Mouse (Mus musculus) heart, postnatal 10 days (tissue): ENCODE measurements around the gene Cfap73. TPM values are rescaled to one million over a fixed set of nuclear protein-coding genes. Genes with fewer than 3 reads are reported as not detected.

ENCODE experiments used
- DNase-seq, 2 experiments: peaks; one replicate each; pipeline ENCODE4 v3.0.0; 2021
- intact Hi-C: fragments of 180-260 bp; cut with DNase I; formaldehyde crosslinking; loops from one replicate; pipeline ENCODE4 v1.15.1; 2025
- total RNA-seq, 2 experiments: library from RNA; stranded (reverse); gene quantifications; 2 replicates each; pipeline ENCODE4 v1.2.3; 2021

The Cfap73 gene
- total RNA-seq, 2 experiments from 2014 or later = not detected

DNA sequence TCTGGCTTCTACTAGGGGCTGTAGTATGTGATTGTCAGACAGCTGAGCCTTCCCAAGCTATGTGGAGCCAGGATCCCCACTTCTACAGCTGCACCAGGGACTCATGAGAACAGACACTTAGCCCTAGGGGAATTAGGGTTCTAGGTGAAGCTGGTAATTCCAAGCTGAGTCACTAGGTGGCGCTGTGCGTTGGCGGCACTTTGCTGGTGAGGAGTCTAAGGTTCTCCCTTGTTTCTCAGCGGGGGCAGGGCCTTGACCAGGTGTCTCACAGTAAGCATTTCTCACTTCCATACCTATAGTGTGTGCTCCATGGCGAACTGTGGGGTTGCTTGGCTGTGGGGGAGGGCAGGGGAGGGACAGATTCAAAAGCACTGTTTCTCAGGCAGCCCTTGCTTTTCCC lies 14.8 kb downstream of the Cfap73 start:
- peak in 1 of 2 experiments; percentile 64 for DNase-seq

GRCm38 (mm10) chr5:120618778-120619177 lies 15.3 kb downstream of the Cfap73 start:
- no peak for DNase-seq
- intact Hi-C loops = no loop called here

More for the DNA sequence above, 14.8 kb downstream of the Cfap73 start:
- intact Hi-C loops = no loop called here

- no peak for DNase-seq
- intact Hi-C loops = no loop called here
These were observed 18.1 kb downstream of the Cfap73 start for GRCm38 (mm10) chr5:120615903-120616302.

- peak; percentile 100 for DNase-seq
- intact Hi-C loops = no loop called here
These were observed 21.0 kb downstream of the Cfap73 start for GRCm38 (mm10) chr5:120612822-120613604.

DNA sequence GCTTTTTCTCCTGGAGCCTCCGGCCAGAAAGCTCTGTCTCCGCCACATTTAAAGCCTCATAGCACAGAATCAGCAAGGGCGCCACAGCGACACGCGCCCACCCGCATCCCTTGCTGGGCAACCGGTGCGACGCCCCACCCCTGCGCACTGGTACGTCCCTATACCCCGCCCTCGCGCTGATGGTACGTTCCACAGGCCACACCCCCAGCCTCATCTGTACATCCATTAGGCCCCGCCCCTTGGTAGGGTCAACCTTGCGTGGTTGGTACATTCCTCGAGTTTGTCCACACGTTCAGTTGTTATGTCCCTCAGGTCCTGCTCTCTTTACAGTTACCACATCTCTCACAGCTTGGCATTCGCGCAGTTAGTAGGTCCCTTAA lies 21.6 kb downstream of the Cfap73 start, which contains the start of the genes Rita1 and Ddx54:
Gene Rita1 (minus strand): TSS at position 148 of the 380 bp plus-strand sequence.
Gene Ddx54 (plus strand): TSS at position 298 of the 380 bp plus-strand sequence.
- intact Hi-C loops = no loop called here
- peak; percentile 98 for DNase-seq

DNA sequence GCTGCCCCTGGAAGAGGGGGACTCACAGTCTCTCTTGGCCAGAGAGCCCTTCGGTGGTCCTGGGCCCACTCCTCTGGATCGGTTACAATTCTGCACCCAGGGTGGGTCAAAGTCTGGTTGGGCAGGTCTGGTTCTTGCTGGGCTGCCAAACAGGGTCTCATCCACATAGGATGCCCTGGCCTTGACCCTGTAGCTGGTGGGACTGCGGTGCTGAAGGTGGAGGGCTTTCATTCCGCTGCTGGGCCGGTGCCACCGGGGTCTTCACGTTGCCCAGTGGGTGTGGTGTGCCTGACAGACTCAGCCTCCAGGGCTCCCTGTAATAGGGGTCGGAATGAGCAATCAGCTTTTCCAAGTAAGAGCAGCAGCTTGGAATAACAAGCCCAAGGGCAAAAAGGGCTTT lies 22.6 kb downstream of the Cfap73 start:
- intact Hi-C loops = no loop called here
- no peak for DNase-seq

- no peak for DNase-seq
- intact Hi-C loops = no loop called here
These were observed 23.1 kb downstream of the Cfap73 start for GRCm38 (mm10) chr5:120610906-120611305.

DNA sequence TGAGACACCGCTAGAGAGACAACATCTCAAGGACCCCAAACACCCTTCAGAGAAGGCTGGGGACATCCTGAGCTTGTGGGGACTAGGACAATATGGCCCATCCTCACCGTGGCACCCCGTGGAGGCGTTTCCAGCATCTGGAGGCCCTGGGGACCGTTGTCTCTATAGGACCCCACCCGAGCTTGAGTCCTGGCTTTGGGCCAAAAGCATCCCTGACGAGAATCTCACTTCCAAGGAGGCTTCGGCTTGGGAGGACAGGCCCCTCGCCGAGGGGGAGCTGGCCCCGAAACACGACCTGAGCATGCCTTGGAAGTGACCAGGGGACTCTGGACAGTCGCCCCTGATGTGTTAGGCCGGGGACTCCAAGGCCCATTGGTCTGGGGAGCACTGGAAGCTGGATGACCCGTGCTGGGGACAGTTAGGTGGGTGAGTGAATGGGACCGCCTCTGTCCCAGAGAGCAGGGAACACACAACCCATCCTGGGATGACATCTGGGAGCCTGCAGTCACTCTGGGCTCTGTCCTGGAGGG lies 24.7 kb downstream of the Cfap73 start:
- intact Hi-C loops = loop anchor here (10.0 kb wide), 1 partner anchor 465 kb away; no protein-coding TSS in a partner anchor
- no peak for DNase-seq

DNA sequence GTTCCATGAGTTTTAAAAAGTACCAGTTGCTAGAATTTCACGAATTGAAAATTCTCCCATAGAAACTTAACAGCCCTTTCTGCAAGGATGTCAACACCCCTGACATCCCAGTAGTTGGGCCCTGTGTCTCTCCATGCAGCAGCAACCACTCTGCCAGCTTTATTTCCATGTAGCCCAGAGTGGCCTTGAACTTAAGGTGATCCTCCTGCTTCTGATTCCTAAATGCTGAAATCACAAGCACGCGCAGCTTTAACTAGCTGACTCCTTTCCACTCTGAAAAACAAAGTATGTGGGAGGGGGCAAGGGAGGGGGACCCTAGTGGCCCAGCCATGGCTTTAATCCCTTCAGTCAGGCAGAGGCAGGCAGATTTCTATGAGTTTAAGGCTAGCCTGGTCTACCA lies 26.7 kb downstream of the Cfap73 start:
- DNase-seq = no peak
- intact Hi-C loops = loop anchor here (10.0 kb wide), 1 partner anchor 463 kb away; no protein-coding TSS in a partner anchor

GRCm38 (mm10) chr5:120606590-120607200 lies 27.3 kb downstream of the Cfap73 start:
- intact Hi-C loops = loop anchor here (10.0 kb wide), 1 partner anchor 462 kb away; no protein-coding TSS in a partner anchor
- no peak for DNase-seq

- intact Hi-C loops = loop anchor here (1.0 to 10.0 kb wide), 3 partner anchors 83 to 461 kb away; no protein-coding TSS in a partner anchor
These were observed 28.3 kb downstream of the Cfap73 start for GRCm38 (mm10) chr5:120605688-120606087.

GRCm38 (mm10) chr5:120605241-120605661 lies 28.8 kb downstream of the Cfap73 start:
- DNase-seq = no peak
- intact Hi-C loops = loop anchor here (1.0 to 10.0 kb wide), 3 partner anchors 82 to 460 kb away; no protein-coding TSS in a partner anchor

More at GRCm38 (mm10) chr5:120605688-120606087, 28.3 kb downstream of the Cfap73 start:
- peak; percentile 92 to 95 for DNase-seq

DNA sequence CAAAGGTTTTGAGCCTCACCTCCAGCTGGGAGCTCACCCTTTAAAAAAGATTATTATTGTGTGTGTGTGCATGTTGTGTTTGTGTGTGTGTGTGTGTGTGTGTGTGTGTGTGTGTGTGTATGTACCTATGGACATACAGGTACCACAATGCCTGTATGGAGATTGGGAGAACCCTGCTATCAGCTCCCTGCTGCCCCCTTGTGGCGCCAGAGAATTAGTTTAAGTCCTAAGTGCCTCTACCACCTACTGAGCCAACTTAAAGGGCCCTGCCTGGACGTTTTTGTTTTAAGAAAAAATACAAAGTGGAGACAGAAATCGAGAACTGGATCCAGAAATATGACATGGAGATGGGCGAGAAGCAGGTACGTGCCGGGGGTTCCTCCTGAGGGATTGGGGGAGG lies 29.2 kb downstream of the Cfap73 start:
- intact Hi-C loops = loop anchor here (1.0 to 10.0 kb wide), 3 partner anchors 82 to 460 kb away; no protein-coding TSS in a partner anchor
- DNase-seq = peak; percentile 82 to 92

DNA sequence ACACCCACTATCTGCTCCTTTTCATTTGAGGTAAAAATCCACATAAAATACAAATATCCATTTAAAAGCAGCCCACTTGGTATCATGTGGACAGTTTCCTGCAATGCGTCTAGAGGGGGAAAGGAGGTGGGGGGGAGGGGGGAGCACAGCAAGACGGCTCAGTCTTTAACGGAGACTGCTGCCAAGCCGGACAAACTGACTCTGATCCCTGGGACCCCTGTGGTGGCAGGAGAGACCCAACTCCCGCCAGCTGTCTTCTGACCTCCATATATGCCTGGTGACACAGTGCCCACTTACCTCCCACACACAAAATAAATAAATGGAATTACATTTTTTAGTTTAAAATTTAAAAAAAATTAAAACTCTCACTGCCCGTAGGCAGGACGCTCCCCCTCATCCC lies 30.5 kb downstream of the Cfap73 start:
- no peak for DNase-seq
- intact Hi-C loops = loop anchor here (10.0 kb wide), 1 partner anchor 459 kb away; no protein-coding TSS in a partner anchor

- intact Hi-C loops = loop anchor here (10.0 kb wide), 1 partner anchor 457 kb away; no protein-coding TSS in a partner anchor
- no peak for DNase-seq
These were observed 31.8 kb downstream of the Cfap73 start for GRCm38 (mm10) chr5:120602210-120602609.

- intact Hi-C loops = loop anchor here (10.0 kb wide), 1 partner anchor 456 kb away; no protein-coding TSS in a partner anchor
These were observed 32.9 kb downstream of the Cfap73 start for GRCm38 (mm10) chr5:120600946-120601668.

GRCm38 (mm10) chr5:120599625-120600024 lies 34.4 kb downstream of the Cfap73 start:
- intact Hi-C loops = loop anchor here (10.0 kb wide), 1 partner anchor 455 kb away; no protein-coding TSS in a partner anchor

More at GRCm38 (mm10) chr5:120600946-120601668, 32.9 kb downstream of the Cfap73 start:
- peak in 1 of 2 experiments; percentile 63 for DNase-seq

DNA sequence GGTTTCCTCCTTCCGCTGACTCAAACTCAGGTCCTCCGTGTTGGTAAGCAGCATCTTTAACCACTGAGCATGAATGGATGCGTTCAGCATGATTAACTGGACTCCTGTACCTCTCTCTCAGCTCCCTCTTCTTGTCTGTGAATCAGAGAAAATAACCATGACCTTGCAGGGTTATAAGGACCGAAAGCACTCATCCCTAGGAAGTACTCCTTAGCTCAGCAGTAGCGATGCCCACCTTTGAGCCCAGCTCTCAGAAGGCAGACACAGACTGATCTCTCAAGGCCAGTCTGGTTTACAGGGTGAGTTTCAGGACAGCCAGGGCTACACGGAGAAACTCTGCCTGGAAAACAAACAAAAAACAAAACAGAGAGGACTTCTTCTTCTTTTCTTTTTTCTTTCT lies 39.5 kb downstream of the Cfap73 start:
- no peak for DNase-seq
- intact Hi-C loops = no loop called here

More at GRCm38 (mm10) chr5:120599625-120600024, 34.4 kb downstream of the Cfap73 start:
- DNase-seq = no peak

DNA sequence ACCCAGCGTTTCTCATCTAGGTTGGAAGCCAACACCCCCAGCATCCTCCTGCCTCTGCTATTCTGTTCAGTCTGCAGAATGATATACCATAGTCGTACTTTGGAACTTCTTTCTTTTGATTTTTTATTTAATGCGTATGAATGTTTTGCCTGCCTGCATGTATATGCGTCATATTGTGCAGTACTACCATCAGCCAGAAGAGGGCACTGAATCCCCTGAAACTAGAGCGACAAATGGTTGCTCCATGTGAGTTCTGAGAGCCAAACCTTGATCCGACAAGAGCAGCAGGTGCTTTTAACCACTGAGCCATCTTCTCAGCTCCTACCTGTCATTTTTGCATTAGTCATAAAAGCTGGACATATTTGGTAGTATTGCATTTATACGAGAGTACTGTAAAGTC lies 41.9 kb downstream of the Cfap73 start:
- no peak for DNase-seq
- intact Hi-C loops = no loop called here
